Mouse (Mus musculus) liver, adult 10 weeks (tissue): ENCODE data around the gene Olfr204. TPM values are rescaled to one million over a fixed set of nuclear protein-coding genes. Genes with fewer than 3 reads are reported as not detected.

Experiments used
- polyA plus RNA-seq: library from polyadenylated mRNA; stranded (reverse); fragments of 350-450 nt; fragmentation: Illumina TruSeq; extraction: RNeasy Lipid Tissue Mini Kit (QIAGEN cat#74804); gene quantifications from one replicate; pipeline ENCODE4 v1.2.3, GENCODE M21; 2014; ENCODE audit warnings: low read depth, low replicate concordance

Olfr204 gene
- not detected for polyA plus RNA-seq

GRCm38 (mm10) chr16:59318148-59318547 is at the start of gene Olfr204:
TSS of gene Olfr204 (minus strand) at chr16:59318248.

GRCm38 (mm10) chr16:59363893-59364292 is 45.8 kb upstream of the Olfr204 start, which contains the start of gene Olfr209:
TSS of gene Olfr209 (minus strand) at chr16:59363993.

GRCm38 (mm10) chr16:59349146-59349545 is 31.1 kb upstream of the Olfr204 start, which contains the start of gene Olfr206:
TSS of gene Olfr206 (minus strand) at chr16:59349246.

GRCm38 (mm10) chr16:59331038-59331437 is 13.0 kb upstream of the Olfr204 start, which contains the start of gene Olfr205:
TSS of gene Olfr205 (minus strand) at chr16:59331138.

GRCm38 (mm10) chr16:59298581-59298980 is 19.5 kb downstream of the Olfr204 start, which contains the start of gene Olfr203:
TSS of gene Olfr203 (plus strand) at chr16:59298881.

GRCm38 (mm10) chr16:59286693-59287092 is 31.4 kb downstream of the Olfr204 start, which contains the start of gene Olfr202:
TSS of gene Olfr202 (minus strand) at chr16:59286793.

GRCm38 (mm10) chr16:59272532-59272931 is 45.5 kb downstream of the Olfr204 start, which contains the start of gene Olfr201:
TSS of gene Olfr201 (minus strand) at chr16:59272632.

Other genes with a start within 250 kb of the Olfr204 start
- gene Olfr190, start 240.2 kb downstream of the Olfr204 start, polyA plus RNA-seq: not detected
- gene Olfr191, start 228.4 kb downstream of the Olfr204 start, polyA plus RNA-seq: not detected
- gene Olfr193, start 206.4 kb downstream of the Olfr204 start, polyA plus RNA-seq: not detected
- gene Olfr194, start 197.2 kb downstream of the Olfr204 start, polyA plus RNA-seq: not detected
- gene Olfr195, start 171.2 kb downstream of the Olfr204 start, polyA plus RNA-seq: not detected
- gene Olfr196, start 147.8 kb downstream of the Olfr204 start, polyA plus RNA-seq: not detected
- not detected for gene Olfr198, start 114.7 kb downstream of the Olfr204 start, polyA plus RNA-seq
- not detected for gene Olfr199, start 98.5 kb downstream of the Olfr204 start, polyA plus RNA-seq
- not detected for gene Olfr201, start 45.6 kb downstream of the Olfr204 start, polyA plus RNA-seq
- not detected for gene Olfr202, start 31.5 kb downstream of the Olfr204 start, polyA plus RNA-seq
- gene Olfr203, start 19.4 kb downstream of the Olfr204 start, polyA plus RNA-seq: not detected
- gene Olfr205, start 12.9 kb upstream of the Olfr204 start, polyA plus RNA-seq: not detected
- gene Olfr206, start 31.0 kb upstream of the Olfr204 start, polyA plus RNA-seq: not detected
- gene Olfr209, start 45.7 kb upstream of the Olfr204 start, polyA plus RNA-seq: not detected
- not detected for gene Gabrr3, start 89.1 kb upstream of the Olfr204 start, polyA plus RNA-seq
- gene Riox2, start 153.5 kb upstream of the Olfr204 start, polyA plus RNA-seq: 20.5 TPM